Mouse (Mus musculus): ENCODE measurements around the gene Prkd3.

GRCm38 (mm10) chr17:78915772-78916171, 104.8 kb downstream of the Prkd3 start:
- TF ChIP-seq CTCF (IDR thresholded peaks at IDR 0.05; ENCODE audit: low read depth, low read length) (no peak), POLR2A (IDR thresholded peaks at IDR 0.05; ENCODE audit: borderline replicate concordance, low read depth, low read length) (no peak)
